Mouse (Mus musculus): ENCODE data around the gene Lrrc75a.

Gene Lrrc75a

GRCm38 (mm10) chr11:62573959-62574702 is 74.2 kb downstream of the Lrrc75a start, which contains the start of gene Trpv2:
Gene Trpv2 (plus strand): TSS chr11:62574486.
- in situ Hi-C loops (cut with MboI; ENCODE audit: low pct_unique_long_range_greater_than_20kb in 1 of 2, low sequenced_read_pairs in 2 of 2, unreplicated experiment in 1 of 2), result no loop called here

GRCm38 (mm10) chr11:62568300-62568699 is 80.0 kb downstream of the Lrrc75a start:
- in situ Hi-C loops (cut with MboI; ENCODE audit: low pct_unique_long_range_greater_than_20kb in 1 of 2, low sequenced_read_pairs in 2 of 2, unreplicated experiment in 1 of 2), result no loop called here

GRCm38 (mm10) chr11:62566211-62566610 is 82.1 kb downstream of the Lrrc75a start:
- in situ Hi-C loops (cut with MboI; ENCODE audit: low pct_unique_long_range_greater_than_20kb in 1 of 2, low sequenced_read_pairs in 2 of 2, unreplicated experiment in 1 of 2), result no loop called here

GRCm38 (mm10) chr11:62565747-62566146 is 82.6 kb downstream of the Lrrc75a start:
- in situ Hi-C loops (cut with MboI; ENCODE audit: low pct_unique_long_range_greater_than_20kb in 1 of 2, low sequenced_read_pairs in 2 of 2, unreplicated experiment in 1 of 2), result no loop called here

GRCm38 (mm10) chr11:62563590-62563989 is 84.7 kb downstream of the Lrrc75a start:
- in situ Hi-C loops (cut with MboI; ENCODE audit: low pct_unique_long_range_greater_than_20kb in 1 of 2, low sequenced_read_pairs in 2 of 2, unreplicated experiment in 1 of 2), result no loop called here

GRCm38 (mm10) chr11:62560463-62561016 is 87.8 kb downstream of the Lrrc75a start:
- in situ Hi-C loops (cut with MboI; ENCODE audit: low pct_unique_long_range_greater_than_20kb in 1 of 2, low sequenced_read_pairs in 2 of 2, unreplicated experiment in 1 of 2), result no loop called here

GRCm38 (mm10) chr11:62558961-62559646 is 89.2 kb downstream of the Lrrc75a start:
- in situ Hi-C loops (cut with MboI; ENCODE audit: low pct_unique_long_range_greater_than_20kb in 1 of 2, low sequenced_read_pairs in 2 of 2, unreplicated experiment in 1 of 2), result no loop called here

GRCm38 (mm10) chr11:62558152-62558551 is 90.2 kb downstream of the Lrrc75a start:
- in situ Hi-C loops (cut with MboI; ENCODE audit: low pct_unique_long_range_greater_than_20kb in 1 of 2, low sequenced_read_pairs in 2 of 2, unreplicated experiment in 1 of 2), result no loop called here

GRCm38 (mm10) chr11:62557205-62557604 is 91.1 kb downstream of the Lrrc75a start:
- in situ Hi-C loops (cut with MboI; ENCODE audit: low pct_unique_long_range_greater_than_20kb in 1 of 2, low sequenced_read_pairs in 2 of 2, unreplicated experiment in 1 of 2), result no loop called here

GRCm38 (mm10) chr11:62555896-62556412 is 92.4 kb downstream of the Lrrc75a start:
- in situ Hi-C loops (cut with MboI; ENCODE audit: low pct_unique_long_range_greater_than_20kb in 1 of 2, low sequenced_read_pairs in 2 of 2, unreplicated experiment in 1 of 2), result no loop called here

- in situ Hi-C loops (cut with MboI; ENCODE audit: low pct_unique_long_range_greater_than_20kb in 1 of 2, low sequenced_read_pairs in 2 of 2, unreplicated experiment in 1 of 2), result no loop called here
These were observed 93.3 kb downstream of the Lrrc75a start for GRCm38 (mm10) chr11:62554934-62555517.

Data from mouse embryonic stem cell (cell line).